Comparison of ENCODE assay signal across 9 mouse cellular contexts in the genomic region with DNA sequence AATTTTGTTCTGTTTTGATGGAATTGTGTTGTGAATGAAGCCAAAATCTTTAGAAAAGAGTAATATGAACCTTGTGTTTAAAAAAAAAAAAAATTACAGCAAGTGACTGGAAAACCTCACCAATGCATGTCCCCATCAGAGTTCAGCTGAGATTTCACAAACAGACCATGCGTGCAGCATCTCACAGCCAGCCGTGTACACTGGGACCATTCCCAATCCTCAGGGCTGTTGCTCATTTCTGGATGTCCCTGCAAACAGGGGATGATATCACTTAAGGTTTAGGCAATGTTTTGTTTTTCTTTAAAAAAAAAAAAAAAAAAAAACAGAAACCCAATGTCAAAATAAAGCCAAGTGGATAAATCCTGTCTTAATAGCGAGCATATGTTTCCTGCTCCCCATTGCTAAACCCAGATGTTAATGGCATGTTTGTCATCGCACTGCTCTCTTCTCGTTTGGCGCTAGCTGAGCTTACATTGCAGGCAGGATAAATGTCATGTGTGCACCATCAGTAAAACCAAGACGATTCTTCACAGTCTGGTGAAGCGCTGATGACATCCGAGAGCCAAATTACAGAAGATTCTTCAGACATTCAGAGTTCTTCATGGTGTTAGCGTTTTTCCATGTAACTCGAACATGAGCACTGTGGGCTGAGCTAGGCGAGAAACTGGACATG.
DNase-seq lines count a peak whose midpoint lies in the region; ATAC-seq and TF ChIP-seq lines count a peak whose summit lies in the region.
"Had no signal": no experiment of that assay in that cellular context is flagged by ENCODE, and none has a peak within 500 bp of the region (broad histone marks: within the 10 kb centered on the region; RNA-seq: fewer than 3 reads in every experiment).

No protein-coding gene starts in this region.

- no peaks in the 10 kb centered on the region for H3K9me3 ChIP-seq in heart, embryonic 10.5 days
- no peaks in the 10 kb centered on the region for H3K9me3 ChIP-seq in neural tube, embryonic 13.5 days
- H3K9me3 ChIP-seq in hindbrain, postnatal 0 days (ENCODE audit: low read length), result no peaks in the 10 kb centered on the region

- H3K36me3 ChIP-seq in heart, adult 2 months (ENCODE audit: control insufficient read depth, insufficient read depth, low read length), result no peaks in the 10 kb centered on the region
- H3K36me3 ChIP-seq in heart, embryonic 10.5 days, result no peaks in the 10 kb centered on the region
- H3K36me3 ChIP-seq in neural tube, embryonic 13.5 days, result no peaks in the 10 kb centered on the region
- no peaks in the 10 kb centered on the region for H3K36me3 ChIP-seq in hindbrain, postnatal 0 days (ENCODE audit: insufficient read depth, low read length)

- H3K27me3 ChIP-seq in heart, adult 2 months (ENCODE audit: control insufficient read depth, insufficient read depth, low read length), result no peaks in the 10 kb centered on the region
- no peaks in the 10 kb centered on the region for H3K27me3 ChIP-seq in heart, embryonic 10.5 days (ENCODE audit: insufficient read depth, poor library complexity, severe bottlenecking)
- H3K27me3 ChIP-seq in neural tube, embryonic 13.5 days, result no peaks in the 10 kb centered on the region
- H3K27me3 ChIP-seq in hindbrain, postnatal 0 days (ENCODE audit: insufficient read depth, low read length), result no peaks in the 10 kb centered on the region

- H3K4me2 ChIP-seq in neural tube, embryonic 13.5 days, result peak overlapping the region; percentile 26
- 0 out of 2 replicates have a peak overlapping the region, but pooled peaks have one; percentile 24 for H3K4me2 ChIP-seq in hindbrain, postnatal 0 days (ENCODE audit: low read depth, low read length)

- intact Hi-C loops in heart, adult 2 months (cut with DNase I), result no loop called here

- ATAC-seq in neural tube, embryonic 13.5 days (ENCODE audit: low read depth), result no peak
- no peak for ATAC-seq in hindbrain, postnatal 0 days
- ATAC-seq: forebrain, embryonic 16.5 days had no signal

- H3K9ac ChIP-seq in heart, adult 2 months (ENCODE audit: low read depth, low read length), result no peak overlapping the region
- H3K9ac ChIP-seq in neural tube, embryonic 13.5 days, result no peak overlapping the region
- no peak overlapping the region for H3K9ac ChIP-seq in hindbrain, postnatal 0 days (replicated peaks; ENCODE audit: low read length)

- TF ChIP-seq CTCF in heart, adult 2 months (IDR thresholded peaks at IDR 0.05), result no peak
- no peak for TF ChIP-seq CTCF in hindbrain, postnatal 0 days (IDR thresholded peaks at IDR 0.05; ENCODE audit: low read depth)

- WGBS in heart, adult 2 months, result 52% methylated on average over 12 of the region's 12 CpGs
- WGBS in heart, embryonic 10.5 days, result 83% methylated on average over 12 of the region's 12 CpGs
- 52% methylated on average over 12 of the region's 12 CpGs for WGBS in neural tube, embryonic 13.5 days
- 57% methylated on average over 12 of the region's 12 CpGs for WGBS in hindbrain, postnatal 0 days

- TF ChIP-seq EP300 in heart, adult 2 months (IDR thresholded peaks at IDR 0.05; ENCODE audit: insufficient read depth, low read depth, low read length), result no peak

- no peaks in the 10 kb centered on the region for H3K79me2 ChIP-seq in heart, adult 2 months (replicated peaks; ENCODE audit: control insufficient read depth, insufficient read depth, low read length)

- no peak for TF ChIP-seq POLR2A in heart, adult 2 months (IDR thresholded peaks at IDR 0.05; ENCODE audit: insufficient read depth, low read depth, low read length)

- H3K27ac ChIP-seq in heart, adult 2 months, result no peak overlapping the region
- H3K27ac ChIP-seq in heart, embryonic 10.5 days, result no peak overlapping the region
- H3K27ac ChIP-seq in neural tube, embryonic 13.5 days (replicated peaks), result peak overlapping the region; percentile 49
- H3K27ac ChIP-seq in hindbrain, postnatal 0 days, result no peak overlapping the region; the same call in 1 of the 2 replicates

- DNase-seq in heart, adult 2 months, result peak; percentile 37 to 53
- DNase-seq in heart, embryonic 10.5 days (ENCODE audit: low spot score), result no peak
- DNase-seq in neural tube, embryonic 10.5 days (ENCODE audit: extremely low spot score, low spot score), result no peak
- peak; percentile 34 for DNase-seq in hindbrain, postnatal 0 days (ENCODE audit: low spot score)
- DNase-seq in right cerebral cortex, postnatal 36 days (ENCODE audit: low spot score in 2 of 2), result no peak
- no peak for DNase-seq in right cerebral cortex, postnatal 10 days (ENCODE audit: low spot score in 2 of 2)
- DNase-seq in right cerebral cortex, postnatal 14 days, result no peak

- H3K4me3 ChIP-seq in heart, adult 2 months, result no peak overlapping the region
- no peak overlapping the region for H3K4me3 ChIP-seq in heart, embryonic 10.5 days
- no peak overlapping the region for H3K4me3 ChIP-seq in neural tube, embryonic 13.5 days
- no peak overlapping the region for H3K4me3 ChIP-seq in hindbrain, postnatal 0 days (ENCODE audit: low read length)

- no peaks in the 10 kb centered on the region for H3K4me1 ChIP-seq in heart, adult 2 months (ENCODE audit: control insufficient read depth, insufficient read depth, low read length)
- no peaks in the 10 kb centered on the region for H3K4me1 ChIP-seq in heart, embryonic 10.5 days
- peaks cover 8% of the 10 kb centered on the region; the same call in 1 of the 2 replicates for H3K4me1 ChIP-seq in neural tube, embryonic 13.5 days (replicated peaks)
- H3K4me1 ChIP-seq in hindbrain, postnatal 0 days (ENCODE audit: insufficient read depth, low read length), result no peaks in the 10 kb centered on the region

Comparison
In these comparisons a context has a peak if more than half of its experiments do, and no peak if none do; other contexts are left out.
1. DNase-seq: peak in heart, adult 2 months (2 of 2) and hindbrain, postnatal 0 days (single experiment); none in heart, embryonic 10.5 days (single experiment), neural tube, embryonic 10.5 days (single experiment), right cerebral cortex, postnatal 36 days (0 of 2), right cerebral cortex, postnatal 10 days (0 of 2) and right cerebral cortex, postnatal 14 days (single experiment).